Mouse (Mus musculus): ENCODE data around the gene Pi4kb. TPM values are rescaled to one million over a fixed set of nuclear protein-coding genes. Genes with fewer than 3 reads are reported as not detected.
A peak's percentile ranks its signal among the peaks of the same experiment; 100 is the strongest.
"Not testable (repeated sequence)": the region's sequence is repeated elsewhere in the genome, so short reads cannot be mapped to it uniquely, and the experiment has no call there.

Pi4kb gene
- polyA plus RNA-seq, 1 experiment from 2014 or later = 13.1 TPM

DNA sequence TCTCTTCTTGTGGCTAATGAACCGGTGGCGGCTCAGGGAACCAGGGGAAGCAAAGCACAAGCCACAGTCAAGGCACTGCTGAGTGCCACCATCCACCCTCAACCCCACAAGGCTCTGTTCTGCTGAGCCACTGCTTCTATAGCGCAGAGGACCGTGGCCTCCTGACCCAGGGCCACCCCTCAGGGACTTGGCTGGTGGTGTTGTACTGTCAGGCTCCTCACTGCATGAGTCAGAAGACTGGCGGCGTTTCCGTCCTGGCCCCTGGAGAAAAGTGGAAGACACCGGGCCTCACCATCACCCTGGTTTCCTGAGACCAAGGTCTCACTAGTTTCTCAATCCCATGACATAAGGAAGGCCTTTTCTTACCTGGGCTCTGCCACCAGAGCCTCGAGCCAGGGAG lies 33.2 kb downstream of the Pi4kb start:
- Histone ChIP-seq H3K9me3 (replicated peaks) (no peaks in the 10 kb centered on the region), H3K4me3 (no peak overlapping the region), H3K4me2 (no peak overlapping the region), H3K27me3 (replicated peaks) (no peaks in the 10 kb centered on the region), H3K27ac (no peak overlapping the region), H3K4me1 (peaks cover 32% of the 10 kb centered on the region), H3K9ac (no peak overlapping the region), H3K36me3 (peaks cover 96% of the 10 kb centered on the region)
- WGBS (ENCODE audit: insufficient replicate concordance) = 85% methylated on average over 9 of the region's 9 CpGs
- ATAC-seq = no peak

- 81% methylated on average over 7 of the region's 7 CpGs for WGBS (ENCODE audit: insufficient replicate concordance)
- Histone ChIP-seq H3K4me3 (no peak overlapping the region), H3K9ac (no peak overlapping the region), H3K9me3 (replicated peaks) (no peaks in the 10 kb centered on the region), H3K4me1 (peaks cover 29% of the 10 kb centered on the region), H3K27ac (0 out of 2 replicates have a peak overlapping the region, but pooled peaks have one; percentile 7), H3K36me3 (peaks cover 77% of the 10 kb centered on the region), H3K4me2 (no peak overlapping the region), H3K27me3 (replicated peaks) (no peaks in the 10 kb centered on the region)
- no peak for ATAC-seq
Observed at GRCm38 (mm10) chr3:95010396-95010795, 35.9 kb downstream of the Pi4kb start.

- Histone ChIP-seq H3K27ac (no peak overlapping the region), H3K4me3 (no peak overlapping the region)
Observed at GRCm38 (mm10) chr3:95012982-95013381, 38.5 kb downstream of the Pi4kb start.

DNA sequence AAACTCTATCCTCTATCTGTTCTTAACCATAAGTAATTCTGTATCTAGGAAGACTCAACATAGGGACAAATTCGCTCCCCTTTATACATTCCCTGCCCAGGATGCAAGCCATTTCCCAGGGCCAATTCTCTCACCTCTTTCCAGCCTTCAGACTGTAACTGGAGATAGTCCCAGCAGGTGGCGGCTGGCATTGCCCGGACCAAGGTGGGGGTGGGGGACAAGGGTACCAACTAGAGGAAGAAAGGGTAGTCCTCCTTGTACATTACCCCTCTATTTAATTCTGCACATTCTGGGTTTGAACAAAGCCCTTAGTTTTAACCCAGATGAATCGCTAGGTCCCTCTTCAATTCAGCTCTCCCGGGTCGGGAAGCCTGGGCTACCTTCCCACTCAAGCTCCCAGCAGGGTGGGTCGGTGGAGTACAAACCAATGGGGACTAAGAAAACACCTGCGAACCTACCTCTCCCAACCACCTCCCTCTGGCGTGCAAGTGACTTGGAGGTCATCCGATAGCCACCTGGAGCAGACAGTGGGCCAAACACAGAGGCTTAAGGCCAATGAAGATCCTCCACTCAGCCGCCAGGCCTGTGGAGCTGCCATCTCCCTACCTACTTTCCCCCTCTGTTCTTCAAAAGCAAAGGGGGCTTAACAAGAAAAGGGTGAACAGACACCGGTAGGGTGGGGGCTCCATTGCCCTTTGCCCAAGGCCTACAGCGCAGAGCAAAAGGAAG lies 39.3 kb downstream of the Pi4kb start:
- Histone ChIP-seq H3K9me3 (replicated peaks) (no peaks in the 10 kb centered on the region), H3K9ac (peak overlapping the region; percentile 87), H3K27me3 (replicated peaks) (no peaks in the 10 kb centered on the region), H3K36me3 (peaks cover 44% of the 10 kb centered on the region), H3K4me3 (peak overlapping the region; percentile 91), H3K4me2 (peak overlapping the region; percentile 97), H3K4me1 (peaks cover 46% of the 10 kb centered on the region), H3K27ac (peak overlapping the region; percentile 97)
- WGBS (ENCODE audit: insufficient replicate concordance) = 22% methylated on average over 13 of the region's 13 CpGs
- no peak for ATAC-seq

More at GRCm38 (mm10) chr3:95012982-95013381, 38.5 kb downstream of the Pi4kb start:
- ATAC-seq = no peak
- peaks cover 53% of the 10 kb centered on the region for H3K36me3 ChIP-seq
- WGBS (ENCODE audit: insufficient replicate concordance) = 83% methylated on average over 3 of the region's 3 CpGs
- peaks cover 41% of the 10 kb centered on the region for H3K4me1 ChIP-seq
- no peaks in the 10 kb centered on the region for H3K9me3 ChIP-seq (replicated peaks)
- no peaks in the 10 kb centered on the region for H3K27me3 ChIP-seq (replicated peaks)
- peak overlapping the region; percentile 97 for H3K4me2 ChIP-seq
- H3K9ac ChIP-seq = no peak overlapping the region

GRCm38 (mm10) chr3:95014428-95015151 lies 40.1 kb downstream of the Pi4kb start:
- Histone ChIP-seq H3K27ac (peak overlapping the region; percentile 97), H3K36me3 (peaks cover 37% of the 10 kb centered on the region), H3K27me3 (replicated peaks) (no peaks in the 10 kb centered on the region), H3K9ac (peak overlapping the region; percentile 87), H3K4me3 (peak overlapping the region; percentile 91), H3K4me1 (peaks cover 46% of the 10 kb centered on the region), H3K9me3 (replicated peaks) (no peaks in the 10 kb centered on the region), H3K4me2 (peak overlapping the region; percentile 97)
- no peak for ATAC-seq
- WGBS (ENCODE audit: insufficient replicate concordance) = 1% methylated on average over 44 of the region's 44 CpGs

DNA sequence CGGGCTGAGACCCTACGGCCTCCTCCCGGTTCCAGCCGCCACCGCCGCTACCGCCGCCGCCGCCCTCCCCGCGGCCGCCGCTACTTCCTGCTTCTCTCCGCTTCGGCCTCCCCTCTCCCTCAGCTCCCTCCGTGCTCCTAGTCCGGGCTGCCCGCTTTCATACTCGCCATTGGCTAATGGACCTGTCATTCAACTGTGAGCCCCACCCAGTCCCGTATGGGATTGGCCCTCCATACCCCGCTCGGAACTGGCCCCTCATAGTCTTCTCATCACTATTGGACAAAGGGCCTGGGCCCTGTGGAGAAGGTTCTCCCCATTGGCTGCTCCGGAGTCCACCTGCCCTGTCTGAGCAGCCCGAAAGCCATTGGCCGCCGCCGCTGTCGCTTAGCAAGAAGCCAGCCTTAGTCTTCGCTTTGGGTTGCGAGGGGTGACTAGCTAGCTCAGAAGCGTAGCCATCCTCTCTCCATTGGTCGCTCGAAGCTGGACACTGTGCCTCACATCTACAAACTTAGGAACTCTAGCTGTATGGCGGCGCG lies 40.9 kb downstream of the Pi4kb start, which contains the start of gene Zfp687:
Gene Zfp687, minus strand, starts transcription at position 112 of the 536 bp plus-strand sequence.
- Histone ChIP-seq H3K4me1 (peaks cover 46% of the 10 kb centered on the region), H3K27me3 (replicated peaks) (no peaks in the 10 kb centered on the region), H3K36me3 (peaks cover 33% of the 10 kb centered on the region), H3K9me3 (replicated peaks) (no peaks in the 10 kb centered on the region), H3K9ac (peak within 1 kb of the TSS; percentile 87), H3K27ac (peak within 1 kb of the TSS; percentile 97), H3K4me2 (peak within 1 kb of the TSS; percentile 97), H3K4me3 (peak within 1 kb of the TSS; percentile 91)
- peak; percentile 98 for ATAC-seq
- WGBS (ENCODE audit: insufficient replicate concordance) = under 1% methylated on average over 37 of the region's 37 CpGs

DNA sequence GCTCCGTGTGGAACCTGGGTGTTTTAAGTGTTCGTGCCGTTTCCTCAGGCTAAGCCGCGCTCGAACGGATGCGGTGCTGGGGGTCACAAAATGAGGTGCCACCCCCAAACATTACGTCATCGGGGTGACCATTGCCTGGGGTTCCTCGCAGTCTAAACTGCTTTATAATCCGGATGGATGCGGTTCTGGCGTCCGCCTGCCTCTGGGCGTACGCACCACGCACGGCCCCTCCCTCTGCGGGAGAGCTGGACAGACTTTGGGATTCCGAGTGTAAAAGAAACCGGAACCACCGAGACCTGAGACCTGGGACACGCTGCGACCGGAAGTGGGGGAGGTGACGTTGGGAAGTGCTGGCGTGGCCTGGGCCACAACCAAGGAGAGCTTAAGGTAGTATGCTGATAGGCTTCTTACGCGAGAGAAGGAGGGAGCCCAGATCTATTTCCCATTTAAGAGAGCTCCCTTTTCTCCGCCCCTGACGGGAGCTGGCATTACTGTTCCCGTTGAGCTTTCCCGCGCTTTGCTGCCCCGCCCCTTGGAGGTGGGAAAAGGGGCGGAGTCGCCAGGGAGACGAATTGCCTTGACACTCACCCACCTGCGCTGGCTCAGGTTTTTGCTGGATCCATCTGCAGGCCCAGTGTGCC lies 41.5 kb downstream of the Pi4kb start:
- Histone ChIP-seq H3K27ac (peak overlapping the region; percentile 97), H3K4me2 (peak overlapping the region; percentile 97), H3K27me3 (replicated peaks) (no peaks in the 10 kb centered on the region), H3K36me3 (peaks cover 27% of the 10 kb centered on the region), H3K4me3 (peak overlapping the region; percentile 91), H3K9me3 (replicated peaks) (no peaks in the 10 kb centered on the region), H3K4me1 (peaks cover 45% of the 10 kb centered on the region), H3K9ac (peak overlapping the region; percentile 79)
- ATAC-seq = peak; percentile 61
- WGBS (ENCODE audit: insufficient replicate concordance) = under 1% methylated on average over 40 of the region's 40 CpGs

DNA sequence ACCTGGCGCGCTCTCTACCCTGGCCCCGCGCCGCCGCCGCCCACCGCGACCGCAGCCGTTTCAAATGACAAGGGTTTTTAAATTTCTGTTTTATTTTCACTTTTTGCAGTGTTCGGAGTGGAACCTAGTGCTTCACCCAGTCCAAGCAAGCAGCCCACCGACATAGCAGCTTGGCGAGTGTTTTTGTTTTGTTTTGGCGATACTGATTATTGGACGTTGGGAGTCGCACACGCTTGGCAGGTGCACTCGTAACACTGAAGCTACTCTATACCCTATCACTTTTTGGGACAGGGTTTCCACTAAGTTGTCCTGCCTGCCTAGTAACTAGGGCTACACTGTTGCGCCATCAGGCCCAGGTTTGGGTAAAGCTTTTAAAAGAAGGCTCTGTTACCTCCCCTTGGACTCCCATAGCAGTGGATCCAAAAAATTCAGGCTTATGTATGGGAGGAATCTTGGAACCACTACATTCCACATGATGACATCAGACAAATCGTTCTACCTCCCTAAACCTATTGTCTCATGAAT lies 42.1 kb downstream of the Pi4kb start:
- peaks cover 39% of the 10 kb centered on the region for H3K4me1 ChIP-seq
- no peaks in the 10 kb centered on the region for H3K27me3 ChIP-seq (replicated peaks)
- peaks cover 21% of the 10 kb centered on the region for H3K36me3 ChIP-seq
- H3K9me3 ChIP-seq (replicated peaks) = no peaks in the 10 kb centered on the region
- H3K4me2 ChIP-seq = peak overlapping the region; percentile 97
- WGBS (ENCODE audit: insufficient replicate concordance) = 4% methylated on average over 21 of the region's 21 CpGs
- peak overlapping the region; percentile 91 for H3K4me3 ChIP-seq
- no peak for ATAC-seq
- H3K9ac ChIP-seq = peak overlapping the region; percentile 79
- peak overlapping the region; percentile 97 for H3K27ac ChIP-seq

DNA sequence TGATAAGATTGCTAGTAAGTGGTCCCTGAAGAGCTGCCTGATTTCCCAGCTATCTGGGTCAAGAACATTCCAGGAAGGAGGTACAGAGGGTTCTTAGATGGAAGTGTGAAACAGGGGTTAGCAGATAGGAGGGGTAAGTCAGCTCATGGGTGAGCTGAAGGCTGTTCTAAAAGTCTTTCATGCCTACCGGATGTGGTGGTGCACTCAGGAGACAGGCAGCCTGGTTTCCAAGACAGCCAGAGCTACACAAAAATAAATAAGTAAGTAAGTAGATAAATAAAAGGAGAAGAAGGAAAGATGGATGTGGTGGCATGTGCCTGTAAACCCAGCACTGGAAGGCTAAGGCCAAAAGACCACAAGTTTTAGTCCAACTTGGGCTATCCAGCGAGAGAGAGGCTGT lies 44.2 kb downstream of the Pi4kb start:
- Histone ChIP-seq H3K27ac (no peak overlapping the region), H3K4me3 (no peak overlapping the region), H3K9ac (no peak overlapping the region), H3K36me3 (peaks cover 5% of the 10 kb centered on the region; the same call in 1 of the 2 replicates), H3K9me3 (replicated peaks) (no peaks in the 10 kb centered on the region), H3K4me1 (peaks cover 25% of the 10 kb centered on the region), H3K4me2 (no peak overlapping the region), H3K27me3 (replicated peaks) (no peaks in the 10 kb centered on the region)
- 76% methylated on average over 2 of the region's 2 CpGs for WGBS (ENCODE audit: insufficient replicate concordance)
- no peak for ATAC-seq

GRCm38 (mm10) chr3:95020956-95021355 lies 46.4 kb downstream of the Pi4kb start:
- H3K4me3 ChIP-seq; H3K9me3 ChIP-seq (replicated peaks); H3K27me3 ChIP-seq (replicated peaks); ATAC-seq; H3K36me3 ChIP-seq; H3K27ac ChIP-seq; H3K4me2 ChIP-seq; H3K9ac ChIP-seq: not testable (repeated sequence)
- peaks cover 36% of the 10 kb centered on the region for H3K4me1 ChIP-seq
- WGBS (ENCODE audit: insufficient replicate concordance) = 85% methylated on average over 5 of the region's 5 CpGs

DNA sequence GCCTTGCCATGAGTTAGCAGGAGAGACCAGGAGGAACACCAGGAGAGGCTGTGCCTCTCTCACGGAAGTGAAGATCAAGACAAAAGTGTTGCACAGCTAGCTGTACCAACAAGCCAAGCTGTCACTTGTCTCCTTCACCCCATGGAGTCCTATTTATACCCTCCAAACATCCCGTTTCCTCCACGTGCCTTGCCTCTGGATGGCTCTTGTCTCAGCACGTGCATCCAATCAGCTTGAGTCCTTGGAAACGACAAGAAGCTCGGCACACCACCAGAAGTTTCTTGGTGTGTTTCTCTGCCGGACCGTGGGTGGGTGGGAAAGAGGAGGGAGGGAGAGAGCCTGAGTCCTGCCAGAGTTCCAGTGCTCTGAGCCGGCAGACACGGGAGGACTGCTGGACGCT lies 50.0 kb downstream of the Pi4kb start:
- Histone ChIP-seq H3K9me3 (replicated peaks) (no peaks in the 10 kb centered on the region), H3K9ac (peak overlapping the region; percentile 56), H3K4me2 (peak overlapping the region; percentile 52), H3K4me3 (peak overlapping the region; percentile 22), H3K27ac (peak overlapping the region; percentile 47; the same call in 1 of the 2 replicates), H3K36me3 (peaks cover 10% of the 10 kb centered on the region), H3K4me1 (peaks cover 43% of the 10 kb centered on the region), H3K27me3 (replicated peaks) (no peaks in the 10 kb centered on the region)
- WGBS (ENCODE audit: insufficient replicate concordance) = 38% methylated on average over 11 of the region's 11 CpGs
- peak; percentile 13; the same call in 1 of the 2 replicates for ATAC-seq

Measured in liver, embryonic 12.5 days (tissue).